Mouse (Mus musculus): Measurements from ENCODE around the gene Gm21830. TPM values are rescaled to one million over a fixed set of nuclear protein-coding genes. Genes with fewer than 3 reads are reported as not detected.
"Not testable (repeated sequence)": the region's sequence is repeated elsewhere in the genome, so short reads cannot be mapped to it uniquely, and the experiment has no call there.

Gene Gm21830
- polyA plus RNA-seq, 1 experiment from 2014 or later: not detected

GRCm38 (mm10) chr2:67447206-67447605 lies 33.7 kb downstream of the Gm21830 start:
- DNase-seq (peak; percentile 8), ATAC-seq (ENCODE audit: low FRiP score, low TSS enrichment) (no peak)
- Histone ChIP-seq H3K4me3 (replicated peaks; ENCODE audit: low read depth, low read length) (no peak overlapping the region), H3K27me3 (ENCODE audit: control insufficient read depth, insufficient read depth, low read length) (no peaks in the 10 kb centered on the region), H3K4me2 (ENCODE audit: low read length) (no peak overlapping the region), H3K9me3 (ENCODE audit: control insufficient read depth, low read length) (no peaks in the 10 kb centered on the region), H3K27ac (replicated peaks; ENCODE audit: low read depth, low read length) (no peak overlapping the region), H3K4me1 (ENCODE audit: control insufficient read depth, insufficient read depth, low read length) (no peaks in the 10 kb centered on the region), H3K9ac (replicated peaks; ENCODE audit: low read length) (no peak overlapping the region), H3K36me3 (ENCODE audit: control insufficient read depth, insufficient read depth, low read length) (no peaks in the 10 kb centered on the region)
- 76% methylated on average over 12 of the region's 12 CpGs for WGBS

- Histone ChIP-seq H3K27me3 (ENCODE audit: control insufficient read depth, insufficient read depth, low read length) (no peaks in the 10 kb centered on the region), H3K4me1 (ENCODE audit: control insufficient read depth, insufficient read depth, low read length) (no peaks in the 10 kb centered on the region), H3K4me2 (ENCODE audit: low read length) (no peak overlapping the region), H3K27ac (replicated peaks; ENCODE audit: low read depth, low read length) (no peak overlapping the region), H3K36me3 (ENCODE audit: control insufficient read depth, insufficient read depth, low read length) (no peaks in the 10 kb centered on the region), H3K9me3 (ENCODE audit: control insufficient read depth, low read length) (no peaks in the 10 kb centered on the region), H3K9ac (replicated peaks; ENCODE audit: low read length) (no peak overlapping the region), H3K4me3 (replicated peaks; ENCODE audit: low read depth, low read length) (no peak overlapping the region)
- 81% methylated on average over 3 of the region's 3 CpGs for WGBS
- DNase-seq: no peak
- no peak for ATAC-seq (ENCODE audit: low FRiP score, low TSS enrichment)
These were observed 47.3 kb downstream of the Gm21830 start for GRCm38 (mm10) chr2:67460857-67461256.

- Histone ChIP-seq H3K4me2 (ENCODE audit: low read length) (no peak overlapping the region), H3K36me3 (ENCODE audit: control insufficient read depth, insufficient read depth, low read length) (no peaks in the 10 kb centered on the region), H3K4me1 (ENCODE audit: control insufficient read depth, insufficient read depth, low read length) (no peaks in the 10 kb centered on the region), H3K27me3 (ENCODE audit: control insufficient read depth, insufficient read depth, low read length) (no peaks in the 10 kb centered on the region), H3K9ac (replicated peaks; ENCODE audit: low read length) (no peak overlapping the region), H3K27ac (replicated peaks; ENCODE audit: low read depth, low read length) (no peak overlapping the region), H3K4me3 (replicated peaks; ENCODE audit: low read depth, low read length) (no peak overlapping the region), H3K9me3 (ENCODE audit: control insufficient read depth, low read length) (no peaks in the 10 kb centered on the region)
- DNase-seq (no peak), ATAC-seq (ENCODE audit: low FRiP score, low TSS enrichment) (no peak)
- WGBS: 90% methylated on average over 7 of the region's 7 CpGs
These were observed 53.5 kb downstream of the Gm21830 start for GRCm38 (mm10) chr2:67467036-67467435.

GRCm38 (mm10) chr2:67470030-67470429 lies 56.5 kb downstream of the Gm21830 start:
- not testable (repeated sequence) for H3K4me1 ChIP-seq (ENCODE audit: control insufficient read depth, insufficient read depth, low read length); DNase-seq; ATAC-seq (ENCODE audit: low FRiP score, low TSS enrichment); H3K9me3 ChIP-seq (ENCODE audit: control insufficient read depth, low read length); H3K9ac ChIP-seq (replicated peaks; ENCODE audit: low read length); H3K36me3 ChIP-seq (ENCODE audit: control insufficient read depth, insufficient read depth, low read length); H3K4me3 ChIP-seq (replicated peaks; ENCODE audit: low read depth, low read length); H3K4me2 ChIP-seq (ENCODE audit: low read length); H3K27me3 ChIP-seq (ENCODE audit: control insufficient read depth, insufficient read depth, low read length); H3K27ac ChIP-seq (replicated peaks; ENCODE audit: low read depth, low read length)
- 79% methylated on average over 5 of the region's 5 CpGs for WGBS

DNA sequence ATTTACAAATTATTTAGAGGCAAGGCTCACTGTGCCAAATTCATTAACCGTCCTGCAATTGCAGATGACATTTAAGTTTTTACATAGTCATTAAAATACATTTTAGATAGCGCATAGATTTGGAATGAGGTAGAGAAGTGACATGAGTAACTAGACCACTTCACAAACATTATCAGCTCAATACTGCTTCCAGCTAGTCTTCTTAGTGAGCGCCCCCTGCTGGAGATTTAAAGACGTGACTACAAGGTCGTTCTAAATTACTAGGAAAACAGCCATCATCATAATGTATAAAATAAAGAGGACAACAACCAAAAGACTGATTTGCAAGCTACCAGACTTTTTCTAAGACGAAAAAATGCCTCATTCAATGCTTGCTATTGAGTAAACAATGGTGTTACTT lies 64.2 kb downstream of the Gm21830 start:
- DNase-seq (peak; percentile 86), ATAC-seq (ENCODE audit: low FRiP score, low TSS enrichment) (no peak; the same call in 1 of the 2 replicates)
- no peaks in the 10 kb centered on the region for H3K4me1 ChIP-seq (ENCODE audit: control insufficient read depth, insufficient read depth, low read length)
- no peaks in the 10 kb centered on the region for H3K27me3 ChIP-seq (ENCODE audit: control insufficient read depth, insufficient read depth, low read length)
- WGBS: 18% methylated on average over 6 of the region's 6 CpGs
- no peak overlapping the region for H3K4me3 ChIP-seq (replicated peaks; ENCODE audit: low read depth, low read length)
- H3K27ac ChIP-seq (replicated peaks; ENCODE audit: low read depth, low read length): no peak overlapping the region
- no peaks in the 10 kb centered on the region for H3K9me3 ChIP-seq (ENCODE audit: control insufficient read depth, low read length)
- H3K36me3 ChIP-seq (ENCODE audit: control insufficient read depth, insufficient read depth, low read length): no peaks in the 10 kb centered on the region
- no peak overlapping the region for H3K9ac ChIP-seq (replicated peaks; ENCODE audit: low read length)
- no peak overlapping the region for H3K4me2 ChIP-seq (ENCODE audit: low read length)

GRCm38 (mm10) chr2:67481051-67481450 lies 67.5 kb downstream of the Gm21830 start:
- no peak for ATAC-seq (ENCODE audit: low FRiP score, low TSS enrichment)
- 65% methylated on average over 3 of the region's 3 CpGs for WGBS
- no peak for DNase-seq
- no peaks in the 10 kb centered on the region for H3K36me3 ChIP-seq (ENCODE audit: control insufficient read depth, insufficient read depth, low read length)
- no peaks in the 10 kb centered on the region for H3K27me3 ChIP-seq (ENCODE audit: control insufficient read depth, insufficient read depth, low read length)
- H3K4me3 ChIP-seq (replicated peaks; ENCODE audit: low read depth, low read length): no peak overlapping the region
- H3K4me1 ChIP-seq (ENCODE audit: control insufficient read depth, insufficient read depth, low read length): no peaks in the 10 kb centered on the region
- no peak overlapping the region for H3K9ac ChIP-seq (replicated peaks; ENCODE audit: low read length)
- H3K9me3 ChIP-seq (ENCODE audit: control insufficient read depth, low read length): no peaks in the 10 kb centered on the region
- no peak overlapping the region for H3K4me2 ChIP-seq (ENCODE audit: low read length)
- H3K27ac ChIP-seq (replicated peaks; ENCODE audit: low read depth, low read length): no peak overlapping the region

Other genes with a start within 250 kb of the Gm21830 start
- not detected in 2 replicates for gene Gm26727, start 19.5 kb downstream of the Gm21830 start, polyA plus RNA-seq (2014; fragmentation: Nextera tagmentation; extraction: Ambion mirVana)
- not detected in 2 replicates for gene Xirp2, start 32.3 kb downstream of the Gm21830 start, polyA plus RNA-seq (2014; fragmentation: Nextera tagmentation; extraction: Ambion mirVana)
- gene B3galt1, start 152.1 kb downstream of the Gm21830 start, polyA plus RNA-seq (2014; fragmentation: Nextera tagmentation; extraction: Ambion mirVana): 56.3 and 68.9 TPM in 2 replicates